Mouse (Mus musculus) hindbrain, embryonic 10.5 days (tissue): ENCODE measurements around the gene Rxra. TPM values are rescaled to one million over a fixed set of nuclear protein-coding genes. Genes with fewer than 3 reads are reported as not detected.
A peak's percentile ranks its signal among the peaks of the same experiment; 100 is the strongest.

Source experiments
- DNase-seq: peaks from one replicate; pipeline ENCODE4 v3.0.0-alpha.2; 2017; ENCODE audit warnings: low spot score
- H3K27ac ChIP-seq: fragments of 300-500 bp; sonication (generic); 2 replicates; pipeline ENCODE4 v1.5.1; 2016; ENCODE audit warnings: mild to moderate bottlenecking, moderate library complexity
- H3K27me3 ChIP-seq: fragments of 300-500 bp; sonication (generic); 2 replicates; pipeline ENCODE4 v1.6.1; 2016; ENCODE audit warnings: mild to moderate bottlenecking; ENCODE audit not compliant: poor library complexity, insufficient read depth, severe bottlenecking
- H3K36me3 ChIP-seq: fragments of 300-500 bp; sonication (generic); 2 replicates; pipeline ENCODE4 v1.6.1; 2016; ENCODE audit warnings: mild to moderate bottlenecking, moderate library complexity
- H3K4me1 ChIP-seq: fragments of 300-500 bp; sonication (generic); replicated peaks from 2 replicates; pipeline ENCODE4 v1.6.1; 2016; ENCODE audit warnings: mild to moderate bottlenecking
- H3K4me3 ChIP-seq: fragments of 300-500 bp; sonication (generic); 2 replicates; pipeline ENCODE4 v1.5.1; 2016; ENCODE audit warnings: mild to moderate bottlenecking, moderate library complexity
- H3K9me3 ChIP-seq: fragments of 300-500 bp; sonication (generic); 2 replicates; pipeline ENCODE4 v1.6.1; 2016; ENCODE audit warnings: mild to moderate bottlenecking, moderate library complexity
- WGBS: fragments of 180-500 bp; shearing (Covaris S2); methylation state at CpG from one replicate; pipeline ENCODE4 v1.1.7; 2016; 5-methylcytosine and 5-hydroxymethylcytosine counted together
- polyA plus RNA-seq: library from polyadenylated mRNA; unstranded; fragments of >200 nt; fragmentation: Nextera tagmentation; extraction: Ambion mirVana; gene quantifications from 2 replicates; pipeline ENCODE4 v1.2.1, GENCODE M21; 2016

Gene Rxra
- polyA plus RNA-seq, 1 experiment from 2014 or later = 10.3 TPM

DNA sequence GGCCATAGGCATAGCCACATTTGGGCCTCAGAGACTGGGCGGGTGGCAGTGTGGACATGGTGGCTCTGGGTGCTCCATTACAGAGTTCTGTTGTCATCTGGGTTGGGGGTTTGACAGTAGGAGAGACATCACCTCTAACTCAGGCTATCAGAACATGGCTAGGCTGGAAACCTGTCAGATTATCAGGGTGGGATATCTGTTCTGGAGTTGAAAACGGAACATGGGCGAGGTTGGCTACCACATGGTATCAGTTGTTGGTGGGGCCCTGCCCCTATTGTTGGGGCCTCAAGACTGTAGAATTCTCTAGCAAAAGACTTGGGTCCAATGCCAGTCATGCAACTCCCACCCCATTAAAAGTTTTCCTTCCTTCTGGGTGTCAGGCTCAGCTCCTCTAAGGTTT is 37.1 kb downstream of the Rxra start:
- DNase-seq = no peak

DNA sequence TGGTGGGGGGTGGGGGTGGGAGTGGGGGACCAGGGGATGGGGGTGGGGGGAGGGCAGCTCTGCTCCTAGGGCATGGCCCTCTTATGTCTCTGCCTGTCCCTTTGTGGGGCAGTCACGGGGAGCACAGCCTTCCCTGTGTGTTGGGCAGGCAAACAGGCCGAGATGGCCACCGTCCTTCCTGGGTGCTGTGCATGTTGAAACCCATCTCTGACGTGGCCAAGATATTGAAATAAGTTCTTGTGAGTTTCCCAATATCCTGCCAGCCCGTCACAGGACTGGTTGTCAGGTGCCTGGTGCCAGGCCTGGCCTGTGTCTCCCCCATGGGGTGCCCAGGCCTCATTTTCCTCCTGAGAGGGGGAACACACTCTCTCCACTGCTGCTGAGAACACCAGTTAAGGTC is 37.9 kb downstream of the Rxra start:
- H3K4me1 ChIP-seq = peaks cover 88% of the 10 kb centered on the region
- no peaks in the 10 kb centered on the region for H3K36me3 ChIP-seq
- 89% methylated on average over 5 of the region's 5 CpGs for WGBS
- no peak overlapping the region for H3K4me3 ChIP-seq
- H3K27me3 ChIP-seq = no peaks in the 10 kb centered on the region
- DNase-seq = no peak
- peak overlapping the region; percentile 35; the same call in 1 of the 2 replicates for H3K27ac ChIP-seq
- H3K9me3 ChIP-seq = no peaks in the 10 kb centered on the region

More for the DNA sequence above, 37.1 kb downstream of the Rxra start:
- WGBS = 96% methylated on average over 3 of the region's 3 CpGs
- Histone ChIP-seq H3K27me3 (no peaks in the 10 kb centered on the region), H3K4me3 (no peak overlapping the region), H3K9me3 (no peaks in the 10 kb centered on the region), H3K27ac (no peak overlapping the region), H3K36me3 (no peaks in the 10 kb centered on the region), H3K4me1 (peaks cover 86% of the 10 kb centered on the region)

DNA sequence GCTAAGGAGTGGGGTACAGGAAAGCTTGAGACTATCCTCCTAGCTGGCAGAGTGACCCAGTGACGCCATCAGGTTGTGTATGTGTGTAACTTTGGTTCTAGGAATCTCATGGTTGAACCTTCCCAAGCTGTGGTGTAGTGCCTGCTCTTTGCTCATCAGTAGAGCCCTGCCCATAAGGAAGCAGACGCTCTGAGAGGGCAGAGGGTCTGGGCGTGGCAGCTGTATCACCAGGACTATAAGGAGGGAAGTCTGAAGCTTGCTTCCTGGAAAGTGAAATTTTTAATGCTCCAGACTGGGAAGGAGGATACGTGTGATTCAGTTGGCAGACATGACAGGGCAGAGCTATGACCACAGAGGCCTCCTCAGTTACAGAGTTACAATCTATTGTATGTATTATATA is 39.0 kb downstream of the Rxra start:
- Histone ChIP-seq H3K4me3 (no peak overlapping the region), H3K27me3 (no peaks in the 10 kb centered on the region), H3K36me3 (no peaks in the 10 kb centered on the region), H3K27ac (0 out of 2 replicates have a peak overlapping the region, but pooled peaks have one; percentile 31), H3K4me1 (peaks cover 92% of the 10 kb centered on the region), H3K9me3 (no peaks in the 10 kb centered on the region)
- WGBS = 71% methylated on average over 4 of the region's 4 CpGs
- no peak for DNase-seq

DNA sequence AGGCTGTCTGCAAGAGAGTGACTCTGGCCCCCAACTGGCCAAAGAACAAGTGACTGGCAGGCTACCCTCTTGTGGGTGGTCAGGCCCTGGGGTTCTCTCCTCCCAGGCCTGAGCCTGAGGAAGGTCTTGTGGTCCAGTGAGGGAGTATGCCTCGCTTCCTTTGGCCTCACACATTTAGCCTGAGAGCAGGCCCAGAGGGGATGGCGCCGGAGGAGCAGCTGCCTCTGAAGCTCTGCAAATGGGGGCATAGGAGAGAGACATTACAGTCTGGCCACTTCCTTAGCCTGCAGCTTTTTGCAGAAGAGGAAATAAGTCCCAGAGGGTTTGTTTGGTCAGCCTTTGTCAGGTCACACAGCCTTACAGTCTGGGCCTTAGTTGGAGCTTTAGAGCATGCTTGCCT is 40.1 kb downstream of the Rxra start:
- no peaks in the 10 kb centered on the region for H3K27me3 ChIP-seq
- H3K36me3 ChIP-seq = no peaks in the 10 kb centered on the region
- H3K4me3 ChIP-seq = no peak overlapping the region
- peaks cover 87% of the 10 kb centered on the region for H3K4me1 ChIP-seq
- no peak for DNase-seq
- H3K9me3 ChIP-seq = no peaks in the 10 kb centered on the region
- WGBS = 72% methylated on average over 3 of the region's 3 CpGs
- peak overlapping the region; percentile 46; the same call in 1 of the 2 replicates for H3K27ac ChIP-seq

DNA sequence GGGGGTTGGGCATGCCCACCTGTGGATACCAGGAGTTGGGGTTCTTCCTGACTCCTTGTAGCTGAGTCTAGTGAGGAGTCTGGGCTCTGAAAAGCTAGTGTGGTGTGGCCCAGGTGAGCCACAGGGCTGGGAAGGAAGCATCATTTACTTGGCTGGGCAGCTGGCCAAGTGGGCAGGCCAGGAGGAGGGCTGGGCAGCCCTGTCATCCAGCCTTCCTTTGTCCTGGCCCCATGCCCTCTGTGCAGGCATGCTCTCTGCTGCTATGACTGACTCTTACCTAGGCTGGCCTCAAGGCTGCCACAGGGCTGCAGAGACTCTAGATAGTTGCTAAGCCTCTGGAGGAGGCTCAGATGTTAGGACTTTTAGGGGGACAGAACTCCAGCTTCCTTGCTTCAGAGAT is 42.0 kb downstream of the Rxra start:
- Histone ChIP-seq H3K27ac (no peak overlapping the region), H3K9me3 (no peaks in the 10 kb centered on the region), H3K4me3 (no peak overlapping the region), H3K27me3 (no peaks in the 10 kb centered on the region), H3K36me3 (no peaks in the 10 kb centered on the region), H3K4me1 (peaks cover 90% of the 10 kb centered on the region)
- DNase-seq = no peak

DNA sequence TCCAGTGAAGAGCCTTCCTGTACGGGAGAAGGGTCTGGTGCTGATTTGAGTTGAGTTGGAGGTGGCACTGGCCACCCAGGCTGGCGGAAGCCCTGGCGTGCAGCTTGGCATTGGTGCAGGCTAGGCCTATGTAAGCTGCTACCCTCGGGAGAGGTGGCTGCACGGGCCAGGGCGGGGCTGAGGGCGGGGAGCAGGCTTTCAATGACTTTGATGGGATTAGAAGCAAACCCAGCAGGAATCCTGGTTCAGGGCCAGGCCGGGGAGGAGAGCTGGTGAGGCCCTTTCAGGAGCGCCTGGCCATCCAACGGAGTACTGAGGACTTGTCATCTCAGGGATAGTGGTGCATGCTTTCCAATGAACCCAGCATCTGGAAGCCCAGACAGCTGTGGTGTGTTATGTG is 43.4 kb downstream of the Rxra start:
- Histone ChIP-seq H3K9me3 (no peaks in the 10 kb centered on the region), H3K27me3 (no peaks in the 10 kb centered on the region), H3K4me1 (peaks cover 82% of the 10 kb centered on the region), H3K27ac (peak overlapping the region; percentile 47), H3K4me3 (no peak overlapping the region), H3K36me3 (no peaks in the 10 kb centered on the region)
- DNase-seq = no peak
- WGBS = 21% methylated on average over 10 of the region's 10 CpGs

DNA sequence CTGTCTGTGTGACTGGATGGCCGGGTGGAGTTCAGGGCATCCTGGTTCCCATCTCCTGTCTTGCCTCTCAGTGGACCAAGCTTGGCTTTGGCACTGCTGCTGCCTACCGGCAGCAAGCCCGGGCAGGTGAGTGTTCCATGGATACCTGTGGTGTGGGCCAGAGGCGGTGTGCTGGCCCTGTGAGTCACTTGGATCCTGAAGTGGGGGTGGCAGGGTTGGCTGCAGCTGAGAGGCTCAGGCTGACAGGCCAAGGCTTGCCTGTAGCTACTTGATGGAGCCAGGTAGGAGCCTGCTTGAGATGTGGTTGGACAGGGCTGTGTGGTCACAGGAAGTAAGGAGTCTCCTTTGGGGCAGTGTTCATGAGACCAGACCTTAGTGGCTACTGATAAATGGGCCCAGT is 45.4 kb downstream of the Rxra start:
- Histone ChIP-seq H3K4me3 (no peak overlapping the region), H3K27ac (no peak overlapping the region), H3K4me1 (peaks cover 62% of the 10 kb centered on the region), H3K27me3 (no peaks in the 10 kb centered on the region), H3K9me3 (no peaks in the 10 kb centered on the region), H3K36me3 (no peaks in the 10 kb centered on the region)
- DNase-seq = no peak
- WGBS = 95% methylated on average over 4 of the region's 4 CpGs

DNA sequence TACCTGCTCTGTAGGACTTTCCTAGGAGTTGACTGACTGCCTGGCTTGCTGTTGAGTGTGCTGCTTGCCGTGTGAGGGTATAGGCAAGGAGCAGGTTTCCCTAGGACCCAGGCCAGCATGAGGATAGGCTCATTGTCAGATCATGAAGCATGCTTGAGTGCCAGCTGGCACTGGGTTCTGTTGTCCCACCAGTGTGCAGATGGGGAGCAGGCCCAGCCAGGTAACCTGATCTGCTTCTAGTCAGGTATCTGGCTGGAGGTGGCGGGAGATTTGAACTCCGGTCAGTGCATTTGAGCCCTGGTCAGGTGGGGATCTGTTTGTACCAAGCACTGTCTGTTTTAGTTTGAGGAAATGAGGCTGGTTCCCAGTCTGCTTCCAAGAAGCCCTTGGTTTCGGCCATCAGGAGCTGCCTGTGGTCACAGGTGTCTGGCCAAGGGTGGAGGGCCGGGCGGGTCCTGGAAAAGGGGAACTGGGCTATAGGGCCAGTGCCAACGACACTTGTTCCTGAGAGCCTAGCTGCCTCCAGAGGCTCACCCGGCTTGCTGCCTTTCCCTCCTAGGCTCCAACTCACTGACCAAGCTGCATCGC is 48.6 kb downstream of the Rxra start:
- Histone ChIP-seq H3K4me1 (peaks cover 52% of the 10 kb centered on the region), H3K27me3 (no peaks in the 10 kb centered on the region), H3K27ac (0 out of 2 replicates have a peak overlapping the region, but pooled peaks have one; percentile 12), H3K9me3 (no peaks in the 10 kb centered on the region), H3K36me3 (no peaks in the 10 kb centered on the region), H3K4me3 (no peak overlapping the region)
- no peak for DNase-seq
- 90% methylated on average over 9 of the region's 9 CpGs for WGBS

DNA sequence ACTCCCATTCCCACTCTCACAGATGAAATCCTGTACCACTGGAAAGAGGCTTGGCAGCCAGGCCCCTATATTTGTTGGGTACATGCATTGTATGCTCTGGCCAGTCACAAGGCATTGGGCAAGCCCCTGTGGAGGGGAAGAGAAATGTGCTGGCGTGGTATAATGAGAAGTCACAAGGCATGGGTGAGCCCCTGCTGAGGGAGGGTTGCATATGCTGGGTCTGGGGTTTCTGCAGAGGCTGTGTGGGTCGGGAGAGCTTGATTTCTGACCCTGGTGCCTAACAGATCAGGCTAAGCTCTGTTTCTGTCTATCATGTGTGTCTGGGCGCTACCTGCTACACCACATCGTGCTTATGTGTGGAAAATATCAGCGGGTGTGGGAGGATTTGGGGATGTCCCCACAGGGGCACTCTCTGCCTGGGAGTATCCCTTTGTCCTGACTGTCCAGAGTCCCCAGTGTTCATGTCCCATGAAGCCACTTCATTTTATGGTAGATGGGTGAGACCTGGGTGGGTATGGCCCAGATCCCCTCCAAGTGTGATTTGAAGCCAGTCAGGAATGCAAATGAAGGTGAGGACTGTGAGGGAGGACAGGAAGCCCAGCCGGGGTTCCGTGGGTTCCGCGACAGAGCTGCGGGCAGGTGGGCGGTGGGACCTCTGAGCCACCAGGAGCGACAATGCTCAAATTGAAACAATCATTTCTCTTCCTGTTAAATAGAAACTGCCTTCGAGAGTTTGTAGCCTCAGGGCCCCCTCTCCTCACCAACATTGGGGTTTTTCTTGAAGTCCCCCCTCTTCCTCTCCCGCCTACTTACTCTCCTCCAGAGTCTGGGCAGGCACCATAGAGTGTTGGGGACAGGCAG is 52.0 kb downstream of the Rxra start:
- H3K4me1 ChIP-seq = peaks cover 48% of the 10 kb centered on the region
- 65% methylated on average over 14 of the region's 14 CpGs for WGBS
- no peak for DNase-seq
- no peak overlapping the region for H3K4me3 ChIP-seq
- no peaks in the 10 kb centered on the region for H3K36me3 ChIP-seq
- H3K27ac ChIP-seq = peak overlapping the region; percentile 23; the same call in 1 of the 2 replicates
- H3K9me3 ChIP-seq = no peaks in the 10 kb centered on the region
- H3K27me3 ChIP-seq = no peaks in the 10 kb centered on the region

DNA sequence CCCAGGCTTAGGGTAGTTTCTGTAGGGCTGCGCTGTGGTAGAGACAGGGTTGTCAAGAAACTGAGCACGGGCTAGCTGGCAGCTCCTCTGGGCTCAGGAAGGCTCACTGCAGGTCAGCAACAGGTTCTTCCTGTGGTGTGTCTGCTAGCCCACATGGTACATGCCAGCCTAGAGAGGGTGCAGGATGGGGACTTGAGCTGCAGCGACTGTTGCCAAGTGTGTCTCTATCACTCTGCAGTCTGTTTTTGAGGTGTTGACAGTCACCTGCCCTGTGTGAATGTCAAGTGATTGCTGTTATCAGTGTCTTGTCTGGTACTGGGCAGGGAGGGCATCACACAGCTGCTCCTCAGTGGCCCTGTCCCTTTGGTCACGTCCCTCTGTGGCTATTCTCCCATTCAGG is 52.8 kb downstream of the Rxra start:
- 83% methylated on average over 4 of the region's 4 CpGs for WGBS
- H3K27ac ChIP-seq = peak overlapping the region; percentile 23; the same call in 1 of the 2 replicates

DNA sequence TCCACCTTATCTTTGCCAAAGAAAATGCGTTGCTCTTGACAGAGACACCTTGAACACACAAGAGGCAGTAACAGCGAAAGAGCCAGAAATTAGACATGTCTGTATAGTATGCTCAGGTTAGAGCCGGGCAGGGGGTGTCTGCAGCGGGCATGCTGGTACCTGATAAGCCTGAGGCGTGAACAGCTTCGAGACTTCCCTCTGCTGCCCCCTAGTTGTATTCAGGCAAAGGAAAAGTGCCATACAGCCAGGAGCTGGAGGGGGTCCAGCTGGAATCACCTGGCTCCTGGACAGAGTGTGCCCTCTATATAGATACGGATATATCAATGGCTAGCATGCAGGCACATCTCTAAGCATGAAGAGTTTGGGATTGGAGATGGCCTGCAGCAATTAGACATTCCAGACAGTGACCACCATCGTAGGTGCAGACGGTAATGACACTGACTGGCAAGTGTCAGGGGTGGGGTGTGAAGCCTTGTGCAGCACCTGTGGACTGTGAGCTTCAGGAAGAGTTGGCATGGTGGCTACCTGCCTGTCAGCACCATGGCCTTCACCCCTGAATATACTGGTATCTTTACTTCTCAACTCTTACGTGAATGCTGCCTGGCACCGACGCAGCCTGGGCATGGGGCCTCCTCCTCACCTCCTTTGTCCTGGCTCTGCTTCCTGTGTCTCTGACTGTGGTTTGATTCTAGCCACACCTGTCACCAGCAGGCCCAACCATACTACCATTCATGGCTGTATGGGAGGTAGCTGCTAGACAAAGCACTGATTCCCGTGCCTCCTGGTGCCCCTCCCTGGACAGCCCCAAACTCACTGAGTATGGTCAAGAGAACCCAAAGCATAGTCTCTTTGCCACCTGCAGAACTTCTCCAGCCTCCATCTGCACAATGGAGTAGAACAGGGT is 54.0 kb downstream of the Rxra start:
- no peak for DNase-seq
- no peak overlapping the region for H3K27ac ChIP-seq

More for the DNA sequence above, 52.8 kb downstream of the Rxra start:
- DNase-seq = no peak
- Histone ChIP-seq H3K4me3 (no peak overlapping the region), H3K27me3 (no peaks in the 10 kb centered on the region), H3K9me3 (no peaks in the 10 kb centered on the region), H3K4me1 (peaks cover 52% of the 10 kb centered on the region), H3K36me3 (no peaks in the 10 kb centered on the region)

DNA sequence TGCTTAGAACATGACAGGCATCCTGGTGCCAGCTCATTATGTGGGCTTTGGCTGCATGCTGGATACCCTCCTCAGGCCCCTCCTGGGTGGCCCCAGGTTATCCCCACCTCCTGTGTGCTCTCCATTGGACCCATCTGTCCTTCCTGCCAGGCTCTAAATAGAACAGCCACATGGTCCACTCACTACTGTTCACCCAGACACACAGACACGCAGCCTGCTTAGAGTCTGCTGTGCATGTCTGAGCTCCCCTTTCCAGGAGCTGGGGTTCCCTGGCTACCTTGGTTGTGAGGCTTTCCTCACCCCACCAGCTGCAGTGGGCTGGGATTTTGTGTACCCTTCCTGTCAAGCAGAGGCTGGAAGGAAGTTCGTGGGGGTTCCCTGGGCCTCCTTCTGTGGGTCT is 56.8 kb downstream of the Rxra start:
- H3K4me3 ChIP-seq = no peak overlapping the region
- H3K27me3 ChIP-seq = no peaks in the 10 kb centered on the region
- peaks cover 12% of the 10 kb centered on the region for H3K36me3 ChIP-seq
- 66% methylated on average over 2 of the region's 2 CpGs for WGBS
- no peak for DNase-seq
- H3K27ac ChIP-seq = peak overlapping the region; percentile 70
- no peaks in the 10 kb centered on the region for H3K9me3 ChIP-seq
- H3K4me1 ChIP-seq = peaks cover 58% of the 10 kb centered on the region

More for the DNA sequence above, 54.0 kb downstream of the Rxra start:
- Histone ChIP-seq H3K4me3 (no peak overlapping the region), H3K27me3 (no peaks in the 10 kb centered on the region), H3K4me1 (peaks cover 63% of the 10 kb centered on the region), H3K9me3 (no peaks in the 10 kb centered on the region), H3K36me3 (no peaks in the 10 kb centered on the region)
- 73% methylated on average over 13 of the region's 13 CpGs for WGBS
